16 mouse cellular contexts compared by ENCODE assay signal in the genomic region with DNA sequence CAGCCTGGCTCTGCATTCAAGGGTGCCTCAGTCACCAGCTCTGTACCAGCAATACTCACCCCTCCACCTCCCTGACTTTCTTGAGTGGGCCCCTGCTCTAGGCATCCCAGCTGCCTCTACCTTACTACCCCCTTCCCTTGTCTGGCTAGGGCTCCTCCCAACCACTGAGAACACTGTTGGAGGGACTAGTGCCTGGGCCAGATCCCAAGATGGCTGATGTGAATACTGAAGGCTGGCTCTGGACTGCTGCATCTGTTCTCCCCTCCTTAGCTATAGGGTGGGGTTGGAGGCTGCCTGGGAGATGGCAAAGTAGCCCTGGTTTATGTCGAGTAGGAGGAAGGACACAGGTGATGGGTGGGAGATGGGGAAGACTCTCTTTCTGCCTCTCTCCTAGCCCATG.
"Had no signal": no experiment of that assay in that cellular context is flagged by ENCODE, and none has a peak within 500 bp of the region (broad histone marks: within the 10 kb centered on the region; RNA-seq: fewer than 3 reads in every experiment).

No protein-coding gene starts in this region.

- H3K27ac ChIP-seq: kidney, embryonic 15.5 days; liver, embryonic 13.5 days; lung, embryonic 15.5 days; macrophage; midbrain, embryonic 15.5 days; neural tube, embryonic 12.5 days; stomach, embryonic 15.5 days had no signal

- H3K4me2 ChIP-seq: kidney, embryonic 15.5 days; liver, embryonic 13.5 days; lung, embryonic 15.5 days; midbrain, embryonic 11.5 days; midbrain, embryonic 15.5 days; neural tube, embryonic 12.5 days; stomach, embryonic 15.5 days had no signal

- H3K9me3 ChIP-seq: kidney, embryonic 15.5 days; liver, embryonic 13.5 days; lung, embryonic 15.5 days; midbrain, embryonic 15.5 days; neural tube, embryonic 12.5 days; stomach, embryonic 15.5 days had no signal

- H3K36me3 ChIP-seq: kidney, embryonic 15.5 days; liver, embryonic 13.5 days; lung, embryonic 15.5 days; midbrain, embryonic 15.5 days; neural tube, embryonic 12.5 days; stomach, embryonic 15.5 days had no signal

- H3K4me1 ChIP-seq: liver, embryonic 13.5 days; megakaryocyte, embryonic 14.5 days; neural tube, embryonic 12.5 days; stomach, embryonic 15.5 days had no signal

- H3K27me3 ChIP-seq: kidney, embryonic 15.5 days; lung, embryonic 15.5 days; neural tube, embryonic 12.5 days; stomach, embryonic 15.5 days had no signal

- DNase-seq: kidney, postnatal 14 days; liver; liver, embryonic 13.5 days; liver, postnatal 0 days; lung, postnatal 14 days; right cerebral cortex, postnatal 14 days; thymus, adult 2 months; thymus, postnatal 25 days had no signal

- H3K9ac ChIP-seq: kidney, embryonic 15.5 days; liver, embryonic 13.5 days; liver, postnatal 0 days; lung, embryonic 15.5 days; midbrain, embryonic 15.5 days; neural tube, embryonic 12.5 days; stomach, embryonic 15.5 days had no signal

- ATAC-seq: liver, postnatal 0 days; midbrain, embryonic 15.5 days had no signal

- H3K4me3 ChIP-seq: kidney, embryonic 15.5 days; liver, embryonic 13.5 days; lung, embryonic 15.5 days; megakaryocyte, embryonic 14.5 days; midbrain, embryonic 15.5 days; neural tube, embryonic 12.5 days; stomach, embryonic 15.5 days had no signal
